Mouse (Mus musculus): ENCODE measurements at regions not wholly inside any gene's neighbourhood (a gene's known extent, or its start where the extent isn't known, plus 50 kb on each side); places are given as distances from the start of the nearest gene placed in this dataset.
"Not testable (repeated sequence)": the region's sequence is repeated elsewhere in the genome, so short reads cannot be mapped to it uniquely, and the experiment has no call there.

GRCm38 (mm10) chr17:13555311-13556059, 201.1 kb downstream of the Tcp10c start:
- H3K27me3 ChIP-seq (ENCODE audit: control insufficient read depth, insufficient read depth, low read length); H3K4me1 ChIP-seq (replicated peaks; ENCODE audit: control insufficient read depth, insufficient read depth, low read length); H3K4me2 ChIP-seq (ENCODE audit: low read depth, low read length, severe bottlenecking); H3K36me3 ChIP-seq (ENCODE audit: control insufficient read depth, insufficient read depth, low read length); H3K9me3 ChIP-seq (ENCODE audit: control insufficient read depth, low read length); H3K9ac ChIP-seq (ENCODE audit: low read length); H3K27ac ChIP-seq (ENCODE audit: low read depth, low read length); DNase-seq (ENCODE audit: low spot score); ATAC-seq (replicated peaks; ENCODE audit: low FRiP score); H3K4me3 ChIP-seq (ENCODE audit: low read depth, low read length): not testable (repeated sequence)
- 35% methylated on average over 9 of the region's 9 CpGs for WGBS

- not testable (repeated sequence) for H3K4me1 ChIP-seq (replicated peaks; ENCODE audit: control insufficient read depth, insufficient read depth, low read length); H3K4me2 ChIP-seq (ENCODE audit: low read depth, low read length, severe bottlenecking); H3K9ac ChIP-seq (ENCODE audit: low read length); H3K9me3 ChIP-seq (ENCODE audit: control insufficient read depth, low read length); H3K27ac ChIP-seq (ENCODE audit: low read depth, low read length); DNase-seq (ENCODE audit: low spot score); ATAC-seq (replicated peaks; ENCODE audit: low FRiP score); H3K27me3 ChIP-seq (ENCODE audit: control insufficient read depth, insufficient read depth, low read length); H3K36me3 ChIP-seq (ENCODE audit: control insufficient read depth, insufficient read depth, low read length); H3K4me3 ChIP-seq (ENCODE audit: low read depth, low read length)
- WGBS = 80% methylated on average over 16 of the region's 16 CpGs
Observed at GRCm38 (mm10) chr17:13556060-13556660, 201.8 kb downstream of the Tcp10c start.

GRCm38 (mm10) chr17:13558863-13559262, 201.5 kb upstream of the Afdn start:
- no peak for ATAC-seq (replicated peaks; ENCODE audit: low FRiP score)
- H3K36me3 ChIP-seq (ENCODE audit: control insufficient read depth, insufficient read depth, low read length) = no peaks in the 10 kb centered on the region
- H3K4me3 ChIP-seq (ENCODE audit: low read depth, low read length) = no peak overlapping the region
- no peaks in the 10 kb centered on the region for H3K27me3 ChIP-seq (ENCODE audit: control insufficient read depth, insufficient read depth, low read length)
- H3K27ac ChIP-seq (ENCODE audit: low read depth, low read length) = no peak overlapping the region
- H3K9me3 ChIP-seq (ENCODE audit: control insufficient read depth, low read length) = no peaks in the 10 kb centered on the region
- no peak overlapping the region for H3K9ac ChIP-seq (ENCODE audit: low read length)
- 84% methylated on average over 3 of the region's 3 CpGs for WGBS
- H3K4me2 ChIP-seq (ENCODE audit: low read depth, low read length, severe bottlenecking) = no peak overlapping the region
- DNase-seq (ENCODE audit: low spot score) = no peak
- no peaks in the 10 kb centered on the region for H3K4me1 ChIP-seq (replicated peaks; ENCODE audit: control insufficient read depth, insufficient read depth, low read length)

- Histone ChIP-seq H3K27me3 (ENCODE audit: control insufficient read depth, insufficient read depth, low read length) (no peaks in the 10 kb centered on the region), H3K36me3 (ENCODE audit: control insufficient read depth, insufficient read depth, low read length) (no peaks in the 10 kb centered on the region), H3K9ac (ENCODE audit: low read length) (no peak overlapping the region), H3K4me2 (ENCODE audit: low read depth, low read length, severe bottlenecking) (no peak overlapping the region), H3K27ac (ENCODE audit: low read depth, low read length) (no peak overlapping the region), H3K4me3 (ENCODE audit: low read depth, low read length) (no peak overlapping the region), H3K4me1 (replicated peaks; ENCODE audit: control insufficient read depth, insufficient read depth, low read length) (no peaks in the 10 kb centered on the region), H3K9me3 (ENCODE audit: control insufficient read depth, low read length) (no peaks in the 10 kb centered on the region)
- ATAC-seq (replicated peaks; ENCODE audit: low FRiP score) (no peak), DNase-seq (ENCODE audit: low spot score) (no peak)
- 85% methylated on average over 8 of the region's 8 CpGs for WGBS
Observed at GRCm38 (mm10) chr17:13561342-13561741, 199.0 kb upstream of the Afdn start.

GRCm38 (mm10) chr17:13562974-13563373, 197.4 kb upstream of the Afdn start:
- H3K4me3 ChIP-seq (ENCODE audit: low read depth, low read length) = no peak overlapping the region
- ATAC-seq (replicated peaks; ENCODE audit: low FRiP score) (no peak), DNase-seq (ENCODE audit: low spot score) (no peak)
- no peak overlapping the region for H3K9ac ChIP-seq (ENCODE audit: low read length)
- no peaks in the 10 kb centered on the region for H3K27me3 ChIP-seq (ENCODE audit: control insufficient read depth, insufficient read depth, low read length)
- no peaks in the 10 kb centered on the region for H3K9me3 ChIP-seq (ENCODE audit: control insufficient read depth, low read length)
- H3K36me3 ChIP-seq (ENCODE audit: control insufficient read depth, insufficient read depth, low read length) = no peaks in the 10 kb centered on the region
- no peak overlapping the region for H3K4me2 ChIP-seq (ENCODE audit: low read depth, low read length, severe bottlenecking)
- no peak overlapping the region for H3K27ac ChIP-seq (ENCODE audit: low read depth, low read length)
- 93% methylated on average over 2 of the region's 2 CpGs for WGBS
- H3K4me1 ChIP-seq (replicated peaks; ENCODE audit: control insufficient read depth, insufficient read depth, low read length) = no peaks in the 10 kb centered on the region

GRCm38 (mm10) chr17:13564800-13565199, 195.5 kb upstream of the Afdn start:
- peak; percentile 1 for DNase-seq (ENCODE audit: low spot score)
- no peak overlapping the region for H3K4me2 ChIP-seq (ENCODE audit: low read depth, low read length, severe bottlenecking)
- no peaks in the 10 kb centered on the region for H3K36me3 ChIP-seq (ENCODE audit: control insufficient read depth, insufficient read depth, low read length)
- ATAC-seq (replicated peaks; ENCODE audit: low FRiP score) = no peak
- no peak overlapping the region for H3K4me3 ChIP-seq (ENCODE audit: low read depth, low read length)
- 92% methylated on average over 7 of the region's 7 CpGs for WGBS
- H3K4me1 ChIP-seq (replicated peaks; ENCODE audit: control insufficient read depth, insufficient read depth, low read length) = no peaks in the 10 kb centered on the region
- H3K27me3 ChIP-seq (ENCODE audit: control insufficient read depth, insufficient read depth, low read length) = no peaks in the 10 kb centered on the region
- no peaks in the 10 kb centered on the region for H3K9me3 ChIP-seq (ENCODE audit: control insufficient read depth, low read length)
- H3K9ac ChIP-seq (ENCODE audit: low read length) = no peak overlapping the region
- H3K27ac ChIP-seq (ENCODE audit: low read depth, low read length) = no peak overlapping the region

- H3K27me3 ChIP-seq (ENCODE audit: control insufficient read depth, insufficient read depth, low read length) = no peaks in the 10 kb centered on the region
Observed at GRCm38 (mm10) chr17:13566680-13567079, 193.7 kb upstream of the Afdn start.

GRCm38 (mm10) chr17:13567183-13567582, 193.2 kb upstream of the Afdn start:
- Histone ChIP-seq H3K4me2 (ENCODE audit: low read depth, low read length, severe bottlenecking) (no peak overlapping the region), H3K36me3 (ENCODE audit: control insufficient read depth, insufficient read depth, low read length) (no peaks in the 10 kb centered on the region), H3K27ac (ENCODE audit: low read depth, low read length) (no peak overlapping the region), H3K4me3 (ENCODE audit: low read depth, low read length) (no peak overlapping the region), H3K9me3 (ENCODE audit: control insufficient read depth, low read length) (no peaks in the 10 kb centered on the region), H3K9ac (ENCODE audit: low read length) (no peak overlapping the region), H3K4me1 (replicated peaks; ENCODE audit: control insufficient read depth, insufficient read depth, low read length) (no peaks in the 10 kb centered on the region), H3K27me3 (ENCODE audit: control insufficient read depth, insufficient read depth, low read length) (no peaks in the 10 kb centered on the region)
- ATAC-seq (replicated peaks; ENCODE audit: low FRiP score) (no peak), DNase-seq (ENCODE audit: low spot score) (peak; percentile 37)
- 91% methylated on average over 3 of the region's 3 CpGs for WGBS

More at GRCm38 (mm10) chr17:13566680-13567079, 193.7 kb upstream of the Afdn start:
- ATAC-seq (replicated peaks; ENCODE audit: low FRiP score) (no peak), DNase-seq (ENCODE audit: low spot score) (no peak)
- Histone ChIP-seq H3K4me3 (ENCODE audit: low read depth, low read length) (no peak overlapping the region), H3K9ac (ENCODE audit: low read length) (no peak overlapping the region), H3K9me3 (ENCODE audit: control insufficient read depth, low read length) (no peaks in the 10 kb centered on the region), H3K4me1 (replicated peaks; ENCODE audit: control insufficient read depth, insufficient read depth, low read length) (no peaks in the 10 kb centered on the region), H3K27ac (ENCODE audit: low read depth, low read length) (no peak overlapping the region), H3K36me3 (ENCODE audit: control insufficient read depth, insufficient read depth, low read length) (no peaks in the 10 kb centered on the region), H3K4me2 (ENCODE audit: low read depth, low read length, severe bottlenecking) (no peak overlapping the region)
- WGBS = 80% methylated on average over 7 of the region's 7 CpGs

- DNase-seq (ENCODE audit: low spot score) = peak; percentile 13
- Histone ChIP-seq H3K9me3 (ENCODE audit: control insufficient read depth, low read length) (no peaks in the 10 kb centered on the region), H3K27me3 (ENCODE audit: control insufficient read depth, insufficient read depth, low read length) (no peaks in the 10 kb centered on the region), H3K36me3 (ENCODE audit: control insufficient read depth, insufficient read depth, low read length) (no peaks in the 10 kb centered on the region), H3K9ac (ENCODE audit: low read length) (no peak overlapping the region), H3K4me3 (ENCODE audit: low read depth, low read length) (no peak overlapping the region), H3K4me2 (ENCODE audit: low read depth, low read length, severe bottlenecking) (no peak overlapping the region), H3K4me1 (replicated peaks; ENCODE audit: control insufficient read depth, insufficient read depth, low read length) (no peaks in the 10 kb centered on the region; the same call in 1 of the 2 replicates), H3K27ac (ENCODE audit: low read depth, low read length) (no peak overlapping the region)
- 87% methylated on average over 5 of the region's 5 CpGs for WGBS
- ATAC-seq (replicated peaks; ENCODE audit: low FRiP score) = no peak
Observed at GRCm38 (mm10) chr17:13570796-13571195, 189.5 kb upstream of the Afdn start.
